Mouse (Mus musculus) T-cell, adult 2 months (primary cell): ENCODE measurements around the gene Pak1.
"Not testable (repeated sequence)": the region's sequence is repeated elsewhere in the genome, so short reads cannot be mapped to it uniquely, and the experiment has no call there.

Experiments used
- DNase-seq: peaks from one replicate; pipeline ENCODE4 v3.0.0; 2022; ENCODE audit warnings: low spot score

Pak1 gene

GRCm38 (mm10) chr7:97849557-97849956 lies 61.2 kb downstream of the Pak1 start:
- DNase-seq, result not testable (repeated sequence)

- DNase-seq, result no peak
Measured at GRCm38 (mm10) chr7:97850331-97850730, 62.0 kb downstream of the Pak1 start.

GRCm38 (mm10) chr7:97863512-97863911 lies 75.2 kb downstream of the Pak1 start:
- no peak for DNase-seq

- no peak for DNase-seq
Measured at GRCm38 (mm10) chr7:97864531-97864930, 76.2 kb downstream of the Pak1 start.

GRCm38 (mm10) chr7:97867866-97868265 lies 79.5 kb downstream of the Pak1 start:
- no peak for DNase-seq

- no peak for DNase-seq
Measured at GRCm38 (mm10) chr7:97868766-97869165, 80.4 kb downstream of the Pak1 start.

- no peak for DNase-seq
Measured at GRCm38 (mm10) chr7:97872396-97872795, 84.1 kb downstream of the Pak1 start.

- DNase-seq, result no peak
Measured at GRCm38 (mm10) chr7:97873317-97873716, 85.0 kb downstream of the Pak1 start.

- peak; percentile 72 for DNase-seq
Measured at GRCm38 (mm10) chr7:97877846-97878538, 89.7 kb downstream of the Pak1 start.

GRCm38 (mm10) chr7:97911646-97912045 lies 123.3 kb downstream of the Pak1 start:
- DNase-seq, result no peak

GRCm38 (mm10) chr7:97914833-97915516 lies 126.6 kb downstream of the Pak1 start:
- DNase-seq, result no peak

GRCm38 (mm10) chr7:97919742-97920141 lies 131.4 kb downstream of the Pak1 start, which contains the start of gene Gdpd4:
Gene Gdpd4 (plus strand): TSS chr7:97919955.
- DNase-seq, result no peak

- DNase-seq, result no peak
Measured at GRCm38 (mm10) chr7:97925819-97926218, 137.5 kb downstream of the Pak1 start.

- DNase-seq, result no peak
Measured at GRCm38 (mm10) chr7:97926978-97927377, 138.6 kb downstream of the Pak1 start.

GRCm38 (mm10) chr7:97944485-97944884 lies 156.1 kb downstream of the Pak1 start:
- DNase-seq, result no peak
